Mouse (Mus musculus): ENCODE measurements around the gene Arhgap10. TPM values are rescaled to one million over a fixed set of nuclear protein-coding genes. Genes with fewer than 3 reads are reported as not detected.

Gene Arhgap10
- polyA plus RNA-seq, 1 experiment from 2014 or later, result 28.9 TPM

- Histone ChIP-seq H3K27me3 (replicated peaks; ENCODE audit: control insufficient read depth, insufficient read depth, low read length) (no peaks in the 10 kb centered on the region), H3K9ac (ENCODE audit: low read depth, low read length) (no peak overlapping the region), H3K36me3 (ENCODE audit: control insufficient read depth, insufficient read depth, low read length) (no peaks in the 10 kb centered on the region), H3K27ac (ENCODE audit: low read length) (no peak overlapping the region), H3K4me1 (ENCODE audit: control insufficient read depth, insufficient read depth, low read length) (peaks cover 18% of the 10 kb centered on the region), H3K4me3 (ENCODE audit: low read length) (no peak overlapping the region), H3K9me3 (ENCODE audit: control insufficient read depth, low read length) (no peaks in the 10 kb centered on the region), H3K4me2 (ENCODE audit: low read depth, low read length) (no peak overlapping the region)
- ATAC-seq, result no peak
- WGBS, result 83% methylated on average over 6 of the region's 6 CpGs
Observed at GRCm38 (mm10) chr8:77440324-77440880, 77.4 kb downstream of the Arhgap10 start.

- Histone ChIP-seq H3K9me3 (ENCODE audit: control insufficient read depth, low read length) (no peaks in the 10 kb centered on the region), H3K4me3 (ENCODE audit: low read length) (no peak overlapping the region), H3K4me1 (ENCODE audit: control insufficient read depth, insufficient read depth, low read length) (peaks cover 18% of the 10 kb centered on the region), H3K9ac (ENCODE audit: low read depth, low read length) (no peak overlapping the region), H3K4me2 (ENCODE audit: low read depth, low read length) (no peak overlapping the region), H3K36me3 (ENCODE audit: control insufficient read depth, insufficient read depth, low read length) (no peaks in the 10 kb centered on the region), H3K27ac (ENCODE audit: low read length) (no peak overlapping the region), H3K27me3 (replicated peaks; ENCODE audit: control insufficient read depth, insufficient read depth, low read length) (no peaks in the 10 kb centered on the region)
- WGBS, result 97% methylated on average over 2 of the region's 2 CpGs
- no peak for ATAC-seq
Observed at GRCm38 (mm10) chr8:77439670-77440069, 78.1 kb downstream of the Arhgap10 start.

- H3K27me3 ChIP-seq (replicated peaks; ENCODE audit: control insufficient read depth, insufficient read depth, low read length), result no peaks in the 10 kb centered on the region
- no peak overlapping the region for H3K9ac ChIP-seq (ENCODE audit: low read depth, low read length)
- WGBS, result 49% methylated on average over 9 of the region's 9 CpGs
- no peak overlapping the region for H3K27ac ChIP-seq (ENCODE audit: low read length)
- no peak overlapping the region for H3K4me3 ChIP-seq (ENCODE audit: low read length)
- no peak overlapping the region for H3K4me2 ChIP-seq (ENCODE audit: low read depth, low read length)
- H3K9me3 ChIP-seq (ENCODE audit: control insufficient read depth, low read length), result no peaks in the 10 kb centered on the region
- H3K4me1 ChIP-seq (ENCODE audit: control insufficient read depth, insufficient read depth, low read length), result peaks cover 24% of the 10 kb centered on the region
- ATAC-seq, result peak; percentile 19; the same call in 1 of the 2 replicates
- no peaks in the 10 kb centered on the region for H3K36me3 ChIP-seq (ENCODE audit: control insufficient read depth, insufficient read depth, low read length)
Observed at GRCm38 (mm10) chr8:77437807-77438493, 79.8 kb downstream of the Arhgap10 start.

- Histone ChIP-seq H3K36me3 (ENCODE audit: control insufficient read depth, insufficient read depth, low read length) (no peaks in the 10 kb centered on the region), H3K27me3 (replicated peaks; ENCODE audit: control insufficient read depth, insufficient read depth, low read length) (no peaks in the 10 kb centered on the region), H3K4me1 (ENCODE audit: control insufficient read depth, insufficient read depth, low read length) (peaks cover 34% of the 10 kb centered on the region), H3K9me3 (ENCODE audit: control insufficient read depth, low read length) (no peaks in the 10 kb centered on the region), H3K4me2 (ENCODE audit: low read depth, low read length) (0 out of 2 replicates have a peak overlapping the region, but pooled peaks have one; percentile 0), H3K4me3 (ENCODE audit: low read length) (no peak overlapping the region), H3K27ac (ENCODE audit: low read length) (peak overlapping the region; percentile 62), H3K9ac (ENCODE audit: low read depth, low read length) (peak overlapping the region; percentile 17; the same call in 1 of the 2 replicates)
- ATAC-seq, result no peak; the same call in 1 of the 2 replicates
- 40% methylated on average over 15 of the region's 15 CpGs for WGBS
Observed at GRCm38 (mm10) chr8:77436013-77436990, 81.5 kb downstream of the Arhgap10 start.

GRCm38 (mm10) chr8:77433221-77433620 lies 84.5 kb downstream of the Arhgap10 start:
- H3K9ac ChIP-seq (ENCODE audit: low read depth, low read length), result 0 out of 2 replicates have a peak overlapping the region, but pooled peaks have one; percentile 6
- no peaks in the 10 kb centered on the region for H3K9me3 ChIP-seq (ENCODE audit: control insufficient read depth, low read length)
- H3K36me3 ChIP-seq (ENCODE audit: control insufficient read depth, insufficient read depth, low read length), result no peaks in the 10 kb centered on the region
- peak; percentile 24; the same call in 1 of the 2 replicates for ATAC-seq
- H3K27me3 ChIP-seq (replicated peaks; ENCODE audit: control insufficient read depth, insufficient read depth, low read length), result no peaks in the 10 kb centered on the region
- WGBS, result 31% methylated on average over 4 of the region's 4 CpGs
- no peak overlapping the region for H3K4me3 ChIP-seq (ENCODE audit: low read length)
- H3K4me1 ChIP-seq (ENCODE audit: control insufficient read depth, insufficient read depth, low read length), result peaks cover 52% of the 10 kb centered on the region
- no peak overlapping the region for H3K4me2 ChIP-seq (ENCODE audit: low read depth, low read length)
- H3K27ac ChIP-seq (ENCODE audit: low read length), result peak overlapping the region; percentile 69

GRCm38 (mm10) chr8:77432726-77433125 lies 85.0 kb downstream of the Arhgap10 start:
- no peak; the same call in 1 of the 2 replicates for ATAC-seq
- H3K4me2 ChIP-seq (ENCODE audit: low read depth, low read length), result no peak overlapping the region

GRCm38 (mm10) chr8:77428420-77428819 lies 89.3 kb downstream of the Arhgap10 start:
- no peak for ATAC-seq
- Histone ChIP-seq H3K9ac (ENCODE audit: low read depth, low read length) (no peak overlapping the region), H3K4me1 (ENCODE audit: control insufficient read depth, insufficient read depth, low read length) (peaks cover 39% of the 10 kb centered on the region), H3K4me2 (ENCODE audit: low read depth, low read length) (no peak overlapping the region), H3K27ac (ENCODE audit: low read length) (no peak overlapping the region), H3K4me3 (ENCODE audit: low read length) (no peak overlapping the region), H3K9me3 (ENCODE audit: control insufficient read depth, low read length) (no peaks in the 10 kb centered on the region), H3K27me3 (replicated peaks; ENCODE audit: control insufficient read depth, insufficient read depth, low read length) (no peaks in the 10 kb centered on the region), H3K36me3 (ENCODE audit: control insufficient read depth, insufficient read depth, low read length) (no peaks in the 10 kb centered on the region)
- WGBS, result 66% methylated on average over 4 of the region's 4 CpGs

More at GRCm38 (mm10) chr8:77432726-77433125, 85.0 kb downstream of the Arhgap10 start:
- Histone ChIP-seq H3K4me1 (ENCODE audit: control insufficient read depth, insufficient read depth, low read length) (peaks cover 50% of the 10 kb centered on the region), H3K27me3 (replicated peaks; ENCODE audit: control insufficient read depth, insufficient read depth, low read length) (no peaks in the 10 kb centered on the region), H3K9me3 (ENCODE audit: control insufficient read depth, low read length) (no peaks in the 10 kb centered on the region), H3K9ac (ENCODE audit: low read depth, low read length) (0 out of 2 replicates have a peak overlapping the region, but pooled peaks have one; percentile 6), H3K4me3 (ENCODE audit: low read length) (no peak overlapping the region), H3K36me3 (ENCODE audit: control insufficient read depth, insufficient read depth, low read length) (no peaks in the 10 kb centered on the region), H3K27ac (ENCODE audit: low read length) (peak overlapping the region; percentile 69)
- WGBS, result 38% methylated on average over 10 of the region's 10 CpGs

- Histone ChIP-seq H3K4me2 (ENCODE audit: low read depth, low read length) (no peak overlapping the region), H3K4me1 (ENCODE audit: control insufficient read depth, insufficient read depth, low read length) (peaks cover 40% of the 10 kb centered on the region), H3K36me3 (ENCODE audit: control insufficient read depth, insufficient read depth, low read length) (no peaks in the 10 kb centered on the region), H3K9ac (ENCODE audit: low read depth, low read length) (no peak overlapping the region), H3K4me3 (ENCODE audit: low read length) (no peak overlapping the region), H3K27me3 (replicated peaks; ENCODE audit: control insufficient read depth, insufficient read depth, low read length) (no peaks in the 10 kb centered on the region), H3K9me3 (ENCODE audit: control insufficient read depth, low read length) (no peaks in the 10 kb centered on the region), H3K27ac (ENCODE audit: low read length) (no peak overlapping the region)
- no peak for ATAC-seq
- 74% methylated on average over 6 of the region's 6 CpGs for WGBS
Observed at GRCm38 (mm10) chr8:77428015-77428414, 89.7 kb downstream of the Arhgap10 start.

- H3K36me3 ChIP-seq (ENCODE audit: control insufficient read depth, insufficient read depth, low read length), result no peaks in the 10 kb centered on the region
- peak; percentile 60 for ATAC-seq
- no peak overlapping the region for H3K4me3 ChIP-seq (ENCODE audit: low read length)
- H3K27ac ChIP-seq (ENCODE audit: low read length), result no peak overlapping the region
- no peak overlapping the region for H3K4me2 ChIP-seq (ENCODE audit: low read depth, low read length)
- 65% methylated on average over 9 of the region's 9 CpGs for WGBS
- H3K27me3 ChIP-seq (replicated peaks; ENCODE audit: control insufficient read depth, insufficient read depth, low read length), result no peaks in the 10 kb centered on the region
- no peak overlapping the region for H3K9ac ChIP-seq (ENCODE audit: low read depth, low read length)
- peaks cover 36% of the 10 kb centered on the region for H3K4me1 ChIP-seq (ENCODE audit: control insufficient read depth, insufficient read depth, low read length)
- H3K9me3 ChIP-seq (ENCODE audit: control insufficient read depth, low read length), result no peaks in the 10 kb centered on the region
Observed at GRCm38 (mm10) chr8:77427438-77427837, 90.3 kb downstream of the Arhgap10 start.

Data from intestine, embryonic 16.5 days (tissue).